Mouse (Mus musculus): ENCODE measurements around the gene Ncor2.

The Ncor2 gene

GRCm38 (mm10) chr5:125066479-125067471 is 112.2 kb downstream of the Ncor2 start:
- DNase-seq (ENCODE audit: low spot score in 2 of 2): peak; percentile 56 to 87

GRCm38 (mm10) chr5:125063015-125063414 is 116.0 kb downstream of the Ncor2 start:
- DNase-seq (ENCODE audit: low spot score in 2 of 2): no peak

GRCm38 (mm10) chr5:125058267-125058668 is 120.8 kb downstream of the Ncor2 start:
- DNase-seq (ENCODE audit: low spot score in 2 of 2): peak; percentile 30 to 52

GRCm38 (mm10) chr5:125057555-125058266 is 121.3 kb downstream of the Ncor2 start:
- DNase-seq (ENCODE audit: low spot score in 2 of 2): peak in 1 of 2 experiments; percentile 31

- peak in 1 of 2 experiments; percentile 20 for DNase-seq (ENCODE audit: low spot score in 2 of 2)
Measured at GRCm38 (mm10) chr5:125056696-125057554, 122.1 kb downstream of the Ncor2 start.

- peak in 1 of 2 experiments; percentile 14 for DNase-seq (ENCODE audit: low spot score in 2 of 2)
Measured at GRCm38 (mm10) chr5:125056331-125056695, 122.7 kb downstream of the Ncor2 start.

- peak; percentile 60 to 62 for DNase-seq (ENCODE audit: low spot score in 2 of 2)
Measured at GRCm38 (mm10) chr5:125055901-125056300, 123.1 kb downstream of the Ncor2 start.

- DNase-seq (ENCODE audit: low spot score in 2 of 2): no peak
Measured at GRCm38 (mm10) chr5:125053661-125054060, 125.4 kb downstream of the Ncor2 start.

- no peak for DNase-seq (ENCODE audit: low spot score in 2 of 2)
Measured at GRCm38 (mm10) chr5:125052603-125053488, 126.2 kb downstream of the Ncor2 start.

- no peak for DNase-seq (ENCODE audit: low spot score in 2 of 2)
Measured at GRCm38 (mm10) chr5:125052237-125052602, 126.8 kb downstream of the Ncor2 start.

- no peak for DNase-seq (ENCODE audit: low spot score in 2 of 2)
Measured at GRCm38 (mm10) chr5:125049481-125049880, 129.5 kb downstream of the Ncor2 start.

GRCm38 (mm10) chr5:125046436-125046835 is 132.6 kb downstream of the Ncor2 start:
- no peak for DNase-seq (ENCODE audit: low spot score in 2 of 2)

- DNase-seq (ENCODE audit: low spot score in 2 of 2): no peak
Measured at GRCm38 (mm10) chr5:125045202-125045601, 133.8 kb downstream of the Ncor2 start.

GRCm38 (mm10) chr5:125043448-125043847 is 135.6 kb downstream of the Ncor2 start:
- no peak for DNase-seq (ENCODE audit: low spot score in 2 of 2)

GRCm38 (mm10) chr5:125041578-125041977 is 137.4 kb downstream of the Ncor2 start:
- no peak for DNase-seq (ENCODE audit: low spot score in 2 of 2)

GRCm38 (mm10) chr5:125040128-125040584 is 138.9 kb downstream of the Ncor2 start:
- DNase-seq (ENCODE audit: low spot score in 2 of 2): no peak

- DNase-seq (ENCODE audit: low spot score in 2 of 2): no peak
Measured at GRCm38 (mm10) chr5:125039377-125040027, 139.5 kb downstream of the Ncor2 start.

- no peak for DNase-seq (ENCODE audit: low spot score in 2 of 2)
Measured at GRCm38 (mm10) chr5:125036483-125036882, 142.5 kb downstream of the Ncor2 start.

GRCm38 (mm10) chr5:125028911-125029310 is 150.1 kb downstream of the Ncor2 start:
- DNase-seq (ENCODE audit: low spot score in 2 of 2): no peak

- DNase-seq (ENCODE audit: low spot score in 2 of 2): no peak
Measured at GRCm38 (mm10) chr5:125028371-125028770, 150.6 kb downstream of the Ncor2 start.

Data from thymus, postnatal 10 days (tissue).